ENCODE assay signal across 9 mouse cellular contexts in genomic region chr7:52006296-52006630, GRCm38 (mm10). TPM values are rescaled to one million over a fixed set of nuclear protein-coding genes. Genes with fewer than 3 reads are reported as not detected.
DNase-seq lines count a peak whose midpoint lies in the region; ATAC-seq and TF ChIP-seq lines count a peak whose summit lies in the region.
"Had no signal": no experiment of that assay in that cellular context is flagged by ENCODE, and none has a peak within 500 bp of the region (broad histone marks: within the 10 kb centered on the region; RNA-seq: fewer than 3 reads in every experiment).

No protein-coding gene starts in this region.

- no peaks in the 10 kb centered on the region for H3K36me3 ChIP-seq in heart, embryonic 11.5 days (ENCODE audit: control insufficient read depth, insufficient read depth, low read length)
- peaks cover 19% of the 10 kb centered on the region for H3K36me3 ChIP-seq in G1E (replicated peaks)
- peaks cover 3% of the 10 kb centered on the region for H3K36me3 ChIP-seq in forebrain, embryonic 16.5 days (ENCODE audit: control insufficient read depth, insufficient read depth)
- peaks cover 9% of the 10 kb centered on the region for H3K36me3 ChIP-seq in liver, embryonic 16.5 days (ENCODE audit: control insufficient read depth, insufficient read depth)

- H3K9me3 ChIP-seq in heart, embryonic 11.5 days (replicated peaks; ENCODE audit: control insufficient read depth, low read length): no peaks in the 10 kb centered on the region
- no peaks in the 10 kb centered on the region for H3K9me3 ChIP-seq in G1E (replicated peaks)
- H3K9me3 ChIP-seq in forebrain, embryonic 16.5 days (ENCODE audit: control insufficient read depth, low read length): no peaks in the 10 kb centered on the region
- H3K9me3 ChIP-seq in liver, embryonic 16.5 days (replicated peaks; ENCODE audit: control insufficient read depth, low read length): no peaks in the 10 kb centered on the region

- H3K9ac ChIP-seq in heart, embryonic 11.5 days (ENCODE audit: low read depth, low read length): peak overlapping the region; percentile 61; the same call in 1 of the 2 replicates
- H3K9ac ChIP-seq in forebrain, embryonic 16.5 days (replicated peaks; ENCODE audit: low read depth, low read length): no peak overlapping the region
- peak overlapping the region; percentile 64 for H3K9ac ChIP-seq in liver, embryonic 16.5 days (ENCODE audit: low read depth, low read length)

- H3K4me1 ChIP-seq in heart, embryonic 11.5 days (ENCODE audit: control insufficient read depth, insufficient read depth, low read length): no peaks in the 10 kb centered on the region
- peaks cover 33% of the 10 kb centered on the region for H3K4me1 ChIP-seq in G1E (ENCODE audit: insufficient read depth, low read depth, low read length)
- H3K4me1 ChIP-seq in forebrain, embryonic 16.5 days (replicated peaks; ENCODE audit: control insufficient read depth, insufficient read depth, low read length): peaks cover 10% of the 10 kb centered on the region
- peaks cover 19% of the 10 kb centered on the region for H3K4me1 ChIP-seq in liver, embryonic 16.5 days (ENCODE audit: control insufficient read depth, low read depth, low read length)

- peak overlapping the region; percentile 24; the same call in 1 of the 2 replicates for H3K27ac ChIP-seq in heart, embryonic 11.5 days (ENCODE audit: low read depth, low read length)
- no peak overlapping the region for H3K27ac ChIP-seq in forebrain, embryonic 16.5 days (ENCODE audit: low read length)
- peak overlapping the region; percentile 94 for H3K27ac ChIP-seq in liver, embryonic 16.5 days (ENCODE audit: low read length)

- under 1% methylated on average over 9 of the region's 9 CpGs for WGBS in heart, embryonic 11.5 days (ENCODE audit: insufficient replicate concordance)
- 0% methylated on average over 9 of the region's 9 CpGs for WGBS in forebrain, embryonic 16.5 days
- WGBS in liver, embryonic 16.5 days (ENCODE audit: insufficient replicate concordance): under 1% methylated on average over 9 of the region's 9 CpGs

- peak overlapping the region; percentile 69 for H3K4me3 ChIP-seq in heart, embryonic 11.5 days (ENCODE audit: low read depth, low read length)
- H3K4me3 ChIP-seq in G1E (ENCODE audit: low read depth, low read length): peak overlapping the region; percentile 87
- H3K4me3 ChIP-seq in forebrain, embryonic 16.5 days (replicated peaks; ENCODE audit: low read length): peak overlapping the region; percentile 76
- peak overlapping the region; percentile 90 for H3K4me3 ChIP-seq in liver, embryonic 16.5 days (ENCODE audit: low read depth, low read length)

- no peak for TF ChIP-seq CTCF in G1E (IDR thresholded peaks at IDR 0.05; ENCODE audit: low read depth, low read length)

- DNase-seq in heart, postnatal 25 days (ENCODE audit: low spot score): no peak
- no peak for DNase-seq in G1E (ENCODE audit: low spot score)
- DNase-seq in urinary bladder, postnatal 10 days (ENCODE audit: low spot score): no peak
- no peak for DNase-seq in urinary bladder, adult 2 months (ENCODE audit: low spot score)
- DNase-seq in cerebellum, adult 11-12 months: no peak

- H3K27me3 ChIP-seq in heart, embryonic 11.5 days (ENCODE audit: control insufficient read depth, insufficient read depth, low read length): no peaks in the 10 kb centered on the region
- no peaks in the 10 kb centered on the region for H3K27me3 ChIP-seq in G1E (ENCODE audit: insufficient read depth, low read length)
- H3K27me3 ChIP-seq in forebrain, embryonic 16.5 days (replicated peaks; ENCODE audit: control insufficient read depth, insufficient read depth, low read length): no peaks in the 10 kb centered on the region
- H3K27me3 ChIP-seq in liver, embryonic 16.5 days (ENCODE audit: control insufficient read depth, insufficient read depth, low read depth, low read length): no peaks in the 10 kb centered on the region
- H3K27me3 ChIP-seq: CH12.LX had no signal

- ATAC-seq in heart, embryonic 11.5 days (replicated peaks; ENCODE audit: insufficient number of reproducible peaks, low FRiP score, low TSS enrichment): no peak
- no peak for ATAC-seq in G1E (ENCODE audit: extremely low read depth, insufficient number of reproducible peaks, low FRiP score, poor library complexity, severe bottlenecking)
- ATAC-seq in forebrain, embryonic 16.5 days: peak; percentile 85
- no peak for ATAC-seq in liver, embryonic 16.5 days (ENCODE audit: low read depth)

- intact Hi-C loops in heart, postnatal 25 days (cut with DNase I): no loop called here

- H3K4me2 ChIP-seq in heart, embryonic 11.5 days: peak overlapping the region; percentile 78
- H3K4me2 ChIP-seq in forebrain, embryonic 16.5 days (ENCODE audit: low read length): peak overlapping the region; percentile 72
- peak overlapping the region; percentile 92 for H3K4me2 ChIP-seq in liver, embryonic 16.5 days (ENCODE audit: low read depth, low read length)

RNA-seq across cellular contexts. Expression of gene Svip, which starts 0.4 kb away (rescaled TPM):
- polyA plus RNA-seq in heart, embryonic 11.5 days (2014; fragmentation: Nextera tagmentation; extraction: Ambion mirVana): 17.1 and 17.7 TPM in 2 replicates
- total RNA-seq in heart, postnatal 25 days (2021): 10 to 100 TPM; 22.7 to 23.7 TPM
- total RNA-seq in G1E (2014; fragmentation: Nextera tagmentation) (18.0 and 19.3 TPM in 2 replicates), G1E (2017) (6.4 and 6.7 TPM in 2 replicates)
- polyA plus RNA-seq in G1E (2012): 23.8 and 26.9 TPM in 2 replicates
- polyA plus RNA-seq in forebrain, embryonic 16.5 days (2015; fragmentation: Nextera tagmentation; extraction: Ambion mirVana): 26.6 and 27.5 TPM in 2 replicates
- polyA plus RNA-seq in liver, embryonic 16.5 days (2015; fragmentation: Nextera tagmentation; extraction: Ambion mirVana): 19.3 and 20.6 TPM in 2 replicates
- polyA plus RNA-seq in urinary bladder, adult 2 months (2012; rRNA removed): 13.1 and 13.5 TPM in 2 replicates
- total RNA-seq: CH12.LX had no signal

RNA-seq across cellular contexts. Expression of gene 1700015G11Rik, which starts 9.3 kb away (rescaled TPM):
- polyA plus RNA-seq in heart, embryonic 11.5 days (2014; fragmentation: Nextera tagmentation; extraction: Ambion mirVana): not detected in 2 replicates
- not detected for total RNA-seq in heart, postnatal 25 days (2021)
- total RNA-seq in G1E (2014; fragmentation: Nextera tagmentation) (6.4 TPM in 1 of 2 replicates, not detected in the other), G1E (2017) (not detected in 2 replicates)
- not detected in 2 replicates for polyA plus RNA-seq in G1E (2012)
- not detected in 2 replicates for polyA plus RNA-seq in forebrain, embryonic 16.5 days (2015; fragmentation: Nextera tagmentation; extraction: Ambion mirVana)
- polyA plus RNA-seq in liver, embryonic 16.5 days (2015; fragmentation: Nextera tagmentation; extraction: Ambion mirVana): not detected in 2 replicates
- polyA plus RNA-seq in urinary bladder, adult 2 months (2012; rRNA removed): not detected in 2 replicates
- total RNA-seq: CH12.LX had no signal
